Mouse (Mus musculus) CD4-positive naive resting alpha-beta T cell, adult 57 days (primary cell): Measurements from ENCODE around the gene Cnksr2. TPM values are rescaled to one million over a fixed set of nuclear protein-coding genes. Genes with fewer than 3 reads are reported as not detected.

Experiments
- total RNA-seq: library from RNA; stranded (reverse); gene quantifications from one replicate; pipeline ENCODE4 v1.2.4, GENCODE M21; 2023

Gene Cnksr2
- total RNA-seq, result not detected

GRCm38 (mm10) chrX:158043057-158043843, at the start of gene Cnksr2:
Gene Cnksr2 (minus strand): TSS chrX:158043294.

GRCm38 (mm10) chrX:157818207-157818920, 224.7 kb downstream of the Cnksr2 start, which contains the start of gene Klhl34:
Gene Klhl34 (plus strand): TSS chrX:157818435.

Other genes starting within 250 kb of the Cnksr2 start
- gene Klhl34, start 224.9 kb downstream of the Cnksr2 start, total RNA-seq, result not detected